Mouse (Mus musculus): ENCODE measurements around the gene Gm3633.
"Not testable (repeated sequence)": the region's sequence is repeated elsewhere in the genome, so short reads cannot be mapped to it uniquely, and the experiment has no call there.

Gm3633 gene

GRCm38 (mm10) chr14:42641817-42642216 lies at the start of gene Gm3633:
Gene Gm3633 (minus strand): TSS chr14:42641917.
- DNase-seq (ENCODE audit: low spot score in 2 of 2): not testable (repeated sequence)

- DNase-seq (ENCODE audit: low spot score in 2 of 2): not testable (repeated sequence)
These were observed 13.9 kb upstream of the Gm3633 start, which contains the start of gene Gm10378 for GRCm38 (mm10) chr14:42655638-42656037. Gene Gm10378 (plus strand): TSS chr14:42655938.

GRCm38 (mm10) chr14:42599782-42600181 lies 41.9 kb downstream of the Gm3633 start, which contains the start of gene Gm17124:
Gene Gm17124 (minus strand): TSS chr14:42599882.
- DNase-seq (ENCODE audit: low spot score in 2 of 2): not testable (repeated sequence)
